Mouse (Mus musculus): Measurements from ENCODE around the gene Dmbx1.

Gene Dmbx1

GRCm38 (mm10) chr4:115941242-115941820, 1.6 kb upstream of the Dmbx1 start:
- in situ Hi-C loops (cut with MboI, MseI), result no loop called here

GRCm38 (mm10) chr4:115940681-115941080, 955 bp upstream of the Dmbx1 start:
- in situ Hi-C loops (cut with MboI, MseI), result no loop called here

GRCm38 (mm10) chr4:115938276-115939160, 1.2 kb downstream of the Dmbx1 start:
- in situ Hi-C loops (cut with MboI, MseI), result no loop called here

GRCm38 (mm10) chr4:115937061-115937976, 2.4 kb downstream of the Dmbx1 start:
- in situ Hi-C loops (cut with MboI, MseI), result no loop called here

- in situ Hi-C loops (cut with MboI, MseI), result no loop called here
Observed at GRCm38 (mm10) chr4:115936646-115937045, 3.1 kb downstream of the Dmbx1 start.

GRCm38 (mm10) chr4:115935835-115936581, 3.7 kb downstream of the Dmbx1 start:
- in situ Hi-C loops (cut with MboI, MseI), result no loop called here

- in situ Hi-C loops (cut with MboI, MseI), result no loop called here
Observed at GRCm38 (mm10) chr4:115931556-115932088, 8.1 kb downstream of the Dmbx1 start.

GRCm38 (mm10) chr4:115927637-115928036, 12.1 kb downstream of the Dmbx1 start:
- in situ Hi-C loops (cut with MboI, MseI), result no loop called here

GRCm38 (mm10) chr4:115923262-115923880, 16.4 kb downstream of the Dmbx1 start:
- in situ Hi-C loops (cut with MboI, MseI), result no loop called here

GRCm38 (mm10) chr4:115922688-115923087, 17.0 kb downstream of the Dmbx1 start:
- in situ Hi-C loops (cut with MboI, MseI), result no loop called here

- in situ Hi-C loops (cut with MboI, MseI), result no loop called here
Observed at GRCm38 (mm10) chr4:115919911-115920310, 19.8 kb downstream of the Dmbx1 start.

- in situ Hi-C loops (cut with MboI, MseI), result no loop called here
Observed at GRCm38 (mm10) chr4:115911586-115911985, 28.1 kb downstream of the Dmbx1 start.

GRCm38 (mm10) chr4:115908641-115909040, 31.1 kb downstream of the Dmbx1 start:
- in situ Hi-C loops (cut with MboI, MseI), result loop anchor here (10.0 kb wide), 1 partner anchor 46 kb away; no protein-coding TSS in a partner anchor

- in situ Hi-C loops (cut with MboI, MseI), result loop anchor here (10.0 kb wide), 1 partner anchor 47 kb away; no protein-coding TSS in a partner anchor
Observed at GRCm38 (mm10) chr4:115907994-115908393, 31.7 kb downstream of the Dmbx1 start.

- in situ Hi-C loops (cut with MboI, MseI), result loop anchor here (10.0 kb wide), 1 partner anchor 48 kb away; no protein-coding TSS in a partner anchor
Observed at GRCm38 (mm10) chr4:115906791-115907190, 32.9 kb downstream of the Dmbx1 start.

GRCm38 (mm10) chr4:115905701-115906100, 34.0 kb downstream of the Dmbx1 start:
- in situ Hi-C loops (cut with MboI, MseI), result loop anchor here (10.0 kb wide), 1 partner anchor 49 kb away; no protein-coding TSS in a partner anchor

GRCm38 (mm10) chr4:115904375-115904774, 35.4 kb downstream of the Dmbx1 start:
- in situ Hi-C loops (cut with MboI, MseI), result loop anchor here (5.0 to 10.0 kb wide), 2 partner anchors 50 to 78 kb away; no protein-coding TSS in a partner anchor

GRCm38 (mm10) chr4:115902816-115903215, 36.9 kb downstream of the Dmbx1 start:
- in situ Hi-C loops (cut with MboI, MseI), result loop anchor here (5.0 to 10.0 kb wide), 2 partner anchors 52 to 79 kb away; no protein-coding TSS in a partner anchor

GRCm38 (mm10) chr4:115897901-115898631, 41.7 kb downstream of the Dmbx1 start:
- in situ Hi-C loops (cut with MboI, MseI), result no loop called here
